26 mouse cellular contexts compared by ENCODE assay signal in genomic region chr1:54985831-54986230, GRCm38 (mm10).
"Had no signal": no experiment of that assay in that cellular context is flagged by ENCODE, and none has a peak within 500 bp of the region (broad histone marks: within the 10 kb centered on the region; RNA-seq: fewer than 3 reads in every experiment).

No protein-coding gene starts in this region.

- H3K4me1 ChIP-seq: heart, embryonic 13.5 days; heart, embryonic 15.5 days; hindbrain, embryonic 13.5 days; hindbrain, embryonic 15.5 days; kidney, embryonic 15.5 days; limb, embryonic 13.5 days; limb, embryonic 15.5 days had no signal

- H3K27me3 ChIP-seq: heart, embryonic 13.5 days; heart, embryonic 15.5 days; hindbrain, embryonic 13.5 days; hindbrain, embryonic 15.5 days; kidney, embryonic 15.5 days; limb, embryonic 13.5 days; limb, embryonic 15.5 days had no signal

- ATAC-seq: hindbrain, postnatal 0 days; intestine, embryonic 16.5 days had no signal

- H3K4me2 ChIP-seq: heart, embryonic 11.5 days; heart, embryonic 13.5 days; heart, embryonic 15.5 days; hindbrain, embryonic 13.5 days; hindbrain, embryonic 15.5 days; kidney, embryonic 15.5 days; limb, embryonic 13.5 days; limb, embryonic 15.5 days; liver, embryonic 11.5 days had no signal

- H3K9me3 ChIP-seq: heart, embryonic 13.5 days; heart, embryonic 15.5 days; hindbrain, embryonic 13.5 days; hindbrain, embryonic 15.5 days; kidney, embryonic 15.5 days; limb, embryonic 13.5 days; limb, embryonic 15.5 days had no signal

- H3K4me3 ChIP-seq: gastrocnemius, adult 2 months; heart, adult 2 months; heart, embryonic 13.5 days; heart, embryonic 15.5 days; hindbrain, embryonic 13.5 days; hindbrain, embryonic 15.5 days; kidney, embryonic 15.5 days; limb, embryonic 13.5 days; limb, embryonic 15.5 days had no signal

- DNase-seq: gastrocnemius, adult 2 months; gastrocnemius, postnatal 10 days; gastrocnemius, postnatal 36 days; heart, adult 2 months; heart, postnatal 14 days; heart, postnatal 36 days; kidney, adult 11 months; kidney, adult 2 months; kidney, adult 9 months; kidney, postnatal 14 days; kidney, postnatal 36 days; layer of hippocampus, adult 9-11 months; layer of hippocampus, postnatal 36 days; left cerebral cortex, postnatal 4 days had no signal

- H3K9ac ChIP-seq: heart, embryonic 13.5 days; heart, embryonic 15.5 days; hindbrain, embryonic 13.5 days; hindbrain, embryonic 15.5 days; kidney, embryonic 15.5 days; limb, embryonic 13.5 days; limb, embryonic 15.5 days had no signal

- H3K27ac ChIP-seq: gastrocnemius, adult 2 months; heart, adult 2 months; heart, embryonic 13.5 days; heart, embryonic 15.5 days; hindbrain, embryonic 13.5 days; hindbrain, embryonic 15.5 days; hindbrain, postnatal 0 days; kidney, embryonic 15.5 days; kidney, postnatal 0 days; limb, embryonic 13.5 days; limb, embryonic 15.5 days had no signal
